Mouse (Mus musculus) effector memory CD4-positive, alpha-beta T cell, adult 5 months (primary cell): ENCODE results near the gene Hist1h2bn. TPM values are rescaled to one million over a fixed set of nuclear protein-coding genes. Genes with fewer than 3 reads are reported as not detected.

Experiments
- polyA plus RNA-seq: library from polyadenylated mRNA; unstranded; fragments of 100-300 nt; shearing (Covaris generic); gene quantifications from one replicate; pipeline ENCODE4 v1.2.1, GENCODE M21; 2017

Hist1h2bn gene
- 1.1 TPM for polyA plus RNA-seq

GRCm38 (mm10) chr13:21753524-21754285, at the start of gene Hist1h2bn, which contains the start of gene Hist1h2ak:
Gene Hist1h2bn, plus strand, starts transcription at chr13:21754123.
Gene Hist1h2ak, minus strand, starts transcription at chr13:21753827.

DNA sequence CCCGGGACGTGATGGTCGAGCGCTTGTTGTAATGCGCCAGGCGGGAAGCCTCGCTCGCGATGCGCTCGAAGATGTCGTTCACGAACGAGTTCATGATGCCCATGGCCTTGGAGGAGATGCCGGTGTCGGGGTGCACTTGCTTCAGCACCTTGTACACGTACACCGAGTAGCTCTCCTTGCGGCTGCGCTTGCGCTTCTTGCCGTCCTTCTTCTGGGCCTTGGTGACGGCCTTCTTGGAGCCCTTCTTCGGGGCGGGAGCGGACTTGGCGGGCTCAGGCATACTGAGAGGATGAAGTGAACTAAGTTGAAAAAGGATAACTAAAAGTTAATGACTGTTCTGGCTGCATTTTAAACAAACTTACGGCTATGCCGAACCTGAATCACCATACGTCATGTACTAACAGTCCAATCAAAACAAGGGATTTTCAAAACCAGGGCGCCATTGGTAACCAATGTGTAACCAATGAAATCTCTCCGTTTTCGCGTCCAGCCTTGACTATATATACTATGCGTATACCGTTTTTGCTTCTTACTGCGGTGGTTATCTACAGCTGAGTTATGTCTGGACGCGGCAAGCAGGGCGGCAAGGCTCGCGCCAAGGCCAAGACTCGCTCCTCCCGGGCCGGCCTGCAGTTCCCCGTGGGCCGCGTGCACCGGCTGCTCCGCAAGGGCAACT, 37.9 kb upstream of the Hist1h2bn start, which contains the start of the genes Hist1h2bl and Hist1h2ai:
Gene Hist1h2bl, minus strand, starts transcription at position 280 of the 676 bp plus-strand sequence.
Gene Hist1h2ai, plus strand, starts transcription at position 559 of the 676 bp plus-strand sequence.

DNA sequence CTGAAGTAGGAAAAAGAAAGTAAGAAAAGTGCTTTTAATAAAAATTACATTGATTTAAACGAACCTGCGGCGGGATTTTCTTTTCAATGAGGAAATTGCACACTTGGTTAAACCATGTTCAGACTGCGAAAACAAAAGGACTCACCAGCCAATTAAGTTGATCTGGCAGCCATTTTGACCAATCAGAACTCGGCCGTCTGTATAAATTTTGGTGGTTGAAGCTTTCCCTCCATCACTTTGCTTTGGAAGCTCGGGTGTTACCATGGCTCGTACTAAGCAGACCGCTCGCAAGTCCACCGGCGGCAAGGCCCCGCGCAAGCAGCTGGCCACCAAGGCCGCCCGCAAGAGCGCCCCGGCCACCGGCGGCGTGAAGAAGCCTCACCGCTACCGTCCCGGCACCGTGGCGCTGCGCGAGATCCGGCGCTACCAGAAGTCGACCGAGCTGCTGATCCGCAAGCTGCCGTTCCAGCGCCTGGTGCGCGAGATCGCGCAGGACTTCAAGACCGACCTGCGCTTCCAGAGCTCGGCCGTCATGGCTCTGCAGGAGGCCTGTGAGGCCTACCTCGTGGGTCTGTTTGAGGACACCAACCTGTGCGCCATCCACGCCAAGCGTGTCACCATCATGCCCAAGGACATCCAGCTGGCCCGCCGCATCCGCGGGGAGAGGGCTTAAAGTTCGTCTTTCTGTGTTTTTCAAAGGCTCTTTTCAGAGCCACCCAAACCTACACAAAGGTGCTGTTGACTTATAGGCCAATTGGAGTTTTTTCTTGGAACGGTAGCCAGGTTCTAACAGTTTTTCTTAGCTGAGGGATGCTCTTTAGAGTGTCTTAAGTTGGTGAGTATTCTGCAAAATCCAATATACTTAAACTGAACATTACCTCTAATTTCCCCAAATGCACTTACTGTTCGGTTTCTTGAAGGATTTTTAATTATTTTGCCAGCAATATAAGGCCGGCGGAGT, 36.2 kb upstream of the Hist1h2bn start, which contains the start of gene Hist1h3h:
Gene Hist1h3h, plus strand, starts transcription at position 263 of the 961 bp plus-strand sequence.

DNA sequence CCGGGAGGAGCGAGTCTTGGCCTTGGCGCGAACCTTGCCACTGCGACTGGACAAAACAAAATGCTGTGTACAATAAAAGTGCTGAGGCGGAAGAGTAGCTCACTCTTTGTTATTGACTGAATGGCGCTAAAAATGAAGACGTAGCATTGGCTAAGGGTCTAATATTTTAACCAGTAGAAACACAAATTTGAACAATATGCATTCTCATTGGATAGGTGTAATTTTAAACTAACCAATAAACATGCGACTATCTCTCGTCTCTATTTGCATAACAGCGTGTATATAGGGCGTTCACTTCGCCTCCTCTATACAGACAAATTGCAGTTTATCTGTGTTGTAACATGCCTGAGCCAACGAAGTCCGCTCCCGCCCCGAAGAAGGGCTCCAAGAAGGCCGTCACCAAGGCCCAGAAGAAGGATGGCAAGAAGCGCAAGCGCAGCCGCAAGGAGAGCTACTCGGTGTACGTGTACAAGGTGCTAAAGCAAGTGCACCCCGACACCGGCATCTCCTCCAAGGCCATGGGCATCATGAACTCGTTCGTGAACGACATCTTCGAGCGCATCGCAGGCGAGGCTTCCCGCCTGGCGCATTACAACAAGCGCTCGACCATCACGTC, 32.1 kb upstream of the Hist1h2bn start, which contains the start of gene Hist1h2bm:
Gene Hist1h2bm, plus strand, starts transcription at position 288 of the 616 bp plus-strand sequence.

DNA sequence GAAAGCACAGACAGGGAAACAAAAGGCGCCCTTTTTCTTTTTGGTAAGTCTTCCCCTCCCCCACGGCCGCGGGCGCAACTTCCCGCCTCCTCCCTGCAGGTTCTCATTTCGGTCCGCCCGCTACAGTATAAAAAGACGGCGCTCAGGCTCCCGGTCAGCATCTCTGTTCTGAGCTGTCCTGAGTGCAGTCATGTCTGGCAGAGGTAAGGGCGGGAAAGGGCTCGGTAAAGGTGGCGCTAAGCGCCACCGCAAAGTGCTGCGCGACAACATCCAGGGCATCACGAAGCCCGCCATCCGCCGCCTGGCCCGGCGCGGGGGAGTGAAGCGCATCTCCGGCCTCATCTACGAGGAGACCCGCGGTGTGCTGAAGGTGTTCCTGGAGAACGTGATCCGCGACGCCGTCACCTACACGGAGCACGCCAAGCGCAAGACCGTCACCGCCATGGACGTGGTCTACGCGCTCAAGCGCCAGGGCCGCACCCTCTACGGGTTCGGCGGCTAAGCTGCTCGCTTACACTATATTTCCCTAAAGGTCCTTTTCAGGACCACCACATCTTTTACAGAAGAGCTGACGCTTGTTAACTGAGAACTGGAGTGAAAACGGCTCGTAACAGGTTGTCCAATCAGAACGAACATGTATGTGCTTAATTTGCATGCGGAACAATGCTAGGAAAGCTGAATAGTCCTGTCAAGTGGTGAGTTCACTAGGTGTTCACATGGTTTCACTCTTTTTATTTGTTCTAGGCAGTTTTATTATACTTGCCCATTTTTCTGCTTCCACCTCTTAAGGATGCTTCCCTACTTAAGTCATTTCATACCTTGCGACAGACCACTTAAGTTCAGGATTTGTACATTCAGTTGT, 18.8 kb upstream of the Hist1h2bn start, which contains the start of gene Hist1h4j:
Gene Hist1h4j, plus strand, starts transcription at position 159 of the 862 bp plus-strand sequence.

GRCm38 (mm10) chr13:21750159-21751017, 3.5 kb upstream of the Hist1h2bn start, which contains the start of gene Hist1h4k:
Gene Hist1h4k, minus strand, starts transcription at chr13:21750505.

DNA sequence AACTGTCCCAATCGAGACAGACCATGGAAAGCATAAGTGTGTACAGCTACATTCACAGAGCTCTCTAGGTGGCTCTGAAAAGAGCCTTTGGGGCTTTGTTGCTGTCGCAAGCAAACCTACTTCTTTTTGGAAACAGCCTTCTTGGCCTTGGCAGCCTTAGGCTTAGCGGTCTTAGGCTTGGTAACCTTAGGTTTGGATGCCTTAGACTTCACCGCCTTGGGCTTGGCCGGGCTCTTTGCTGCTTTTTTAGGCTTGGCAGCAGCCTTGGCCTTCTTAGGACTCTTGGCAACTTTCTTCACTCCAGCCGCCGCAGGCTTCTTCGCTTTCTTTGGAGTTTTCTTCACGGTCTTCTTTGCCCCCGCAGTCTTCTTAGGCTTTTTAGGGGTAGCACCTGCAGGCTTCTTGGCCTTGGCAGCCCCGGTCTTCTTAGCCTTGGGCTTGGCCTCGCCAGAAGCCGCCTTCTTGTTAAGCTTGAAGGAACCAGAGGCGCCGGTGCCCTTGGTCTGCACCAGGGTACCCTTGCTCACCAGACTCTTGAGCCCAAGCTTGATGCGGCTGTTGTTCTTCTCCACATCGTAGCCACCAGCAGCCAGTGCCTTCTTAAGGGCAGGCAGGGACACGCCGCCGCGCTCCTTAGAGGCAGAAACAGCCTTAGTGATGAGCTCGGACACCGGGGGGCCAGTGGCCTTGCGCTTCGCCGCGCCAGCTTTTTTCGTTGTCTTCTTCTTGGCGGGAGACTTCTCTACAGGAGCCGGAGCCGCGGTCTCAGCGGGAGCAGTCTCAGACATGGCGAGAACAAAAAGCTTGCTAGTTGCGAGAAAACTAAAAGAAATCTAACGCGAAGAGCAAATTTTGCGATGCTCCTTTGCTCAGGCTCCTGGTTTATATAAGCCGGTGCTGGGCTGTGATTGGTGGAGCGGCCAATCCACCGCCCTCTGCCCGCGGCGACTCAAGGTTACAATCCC, 26.1 kb downstream of the Hist1h2bn start, which contains the start of gene Hist1h1b:
Gene Hist1h1b, minus strand, starts transcription at position 859 of the 965 bp plus-strand sequence.

DNA sequence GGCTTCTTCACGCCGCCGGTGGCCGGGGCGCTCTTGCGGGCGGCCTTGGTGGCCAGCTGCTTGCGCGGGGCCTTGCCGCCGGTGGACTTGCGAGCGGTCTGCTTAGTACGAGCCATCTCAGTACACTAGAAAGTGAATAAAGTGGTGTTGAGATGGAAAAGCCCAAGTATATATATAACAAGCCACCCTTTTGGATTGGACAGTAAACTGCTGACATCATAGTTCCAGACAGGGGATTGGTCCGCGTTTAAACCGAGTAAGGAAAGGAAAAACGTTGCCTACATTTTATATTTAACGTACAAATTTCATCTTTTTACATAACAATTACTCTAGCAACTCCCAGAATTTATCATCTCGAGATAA, 29.3 kb downstream of the Hist1h2bn start, which contains the start of gene Hist1h3i:
Gene Hist1h3i, minus strand, starts transcription at position 116 of the 363 bp plus-strand sequence.

DNA sequence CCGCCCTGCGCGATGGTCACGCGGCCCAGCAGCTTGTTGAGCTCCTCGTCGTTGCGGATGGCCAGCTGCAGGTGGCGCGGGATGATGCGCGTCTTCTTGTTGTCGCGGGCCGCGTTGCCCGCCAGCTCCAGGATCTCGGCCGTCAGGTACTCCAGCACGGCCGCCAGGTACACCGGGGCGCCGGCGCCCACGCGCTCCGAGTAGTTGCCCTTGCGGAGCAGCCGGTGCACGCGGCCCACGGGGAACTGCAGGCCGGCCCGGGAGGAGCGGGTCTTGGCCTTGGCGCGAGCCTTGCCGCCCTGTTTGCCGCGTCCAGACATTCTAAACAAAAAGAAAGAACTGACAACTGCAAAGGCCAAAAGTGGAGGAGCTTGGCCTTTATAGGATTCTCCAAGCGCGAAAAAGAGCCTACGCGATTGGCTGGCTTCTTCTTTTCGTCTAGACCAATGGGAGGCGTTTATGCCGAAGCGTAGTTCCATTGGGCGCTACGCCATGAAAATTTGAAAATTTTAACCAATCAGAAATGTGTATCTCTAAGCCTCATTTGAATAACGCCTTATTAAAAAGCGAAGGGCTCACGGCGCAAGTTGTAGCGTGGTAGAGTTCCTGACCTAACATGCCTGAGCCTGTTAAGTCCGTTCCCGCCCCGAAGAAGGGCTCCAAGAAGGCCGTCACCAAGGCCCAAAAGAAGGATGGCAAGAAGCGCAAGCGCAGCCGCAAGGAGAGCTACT, 33.1 kb downstream of the Hist1h2bn start, which contains the start of the genes Hist1h2an and Hist1h2bp:
Gene Hist1h2an, minus strand, starts transcription at position 320 of the 731 bp plus-strand sequence.
Gene Hist1h2bp, plus strand, starts transcription at position 563 of the 731 bp plus-strand sequence.

Other genes starting within 250 kb of the Hist1h2bn start
- gene Zkscan8, start 223.0 kb upstream of the Hist1h2bn start, polyA plus RNA-seq, result 3.2 TPM
- gene Olfr1366, start 211.3 kb upstream of the Hist1h2bn start, polyA plus RNA-seq, result not detected
- gene Olfr1535, start 194.2 kb upstream of the Hist1h2bn start, polyA plus RNA-seq, result not detected
- not detected for gene Olfr1364, start 172.4 kb upstream of the Hist1h2bn start, polyA plus RNA-seq
- gene Olfr1362, start 140.1 kb upstream of the Hist1h2bn start, polyA plus RNA-seq, result not detected
- not detected for gene Olfr11, start 111.6 kb upstream of the Hist1h2bn start, polyA plus RNA-seq
- not detected for gene Olfr1361, start 90.7 kb upstream of the Hist1h2bn start, polyA plus RNA-seq
- gene Olfr1360, start 76.7 kb upstream of the Hist1h2bn start, polyA plus RNA-seq, result not detected
- not detected for gene Olfr1359, start 56.0 kb upstream of the Hist1h2bn start, polyA plus RNA-seq
- not detected for gene Hist1h2bl, start 38.0 kb upstream of the Hist1h2bn start, polyA plus RNA-seq
- gene Hist1h2ai, start 37.7 kb upstream of the Hist1h2bn start, polyA plus RNA-seq, result not detected
- not detected for gene Hist1h3h, start 36.5 kb upstream of the Hist1h2bn start, polyA plus RNA-seq
- gene Hist1h2bm, start 32.1 kb upstream of the Hist1h2bn start, polyA plus RNA-seq, result not detected
- not detected for gene Hist1h4j, start 19.1 kb upstream of the Hist1h2bn start, polyA plus RNA-seq
- not detected for gene Hist1h4k, start 3.6 kb upstream of the Hist1h2bn start, polyA plus RNA-seq
- not detected for gene Hist1h2ak, start 296 bp upstream of the Hist1h2bn start, polyA plus RNA-seq
- 0.70 TPM for gene Hist1h1b, start 26.5 kb downstream of the Hist1h2bn start, polyA plus RNA-seq
- gene Hist1h3i, start 29.2 kb downstream of the Hist1h2bn start, polyA plus RNA-seq, result 2.5 TPM
- not detected for gene Hist1h2an, start 33.1 kb downstream of the Hist1h2bn start, polyA plus RNA-seq
- gene Hist1h2bp, start 33.3 kb downstream of the Hist1h2bn start, polyA plus RNA-seq, result not detected
- 4.2 TPM for gene Hist1h2bq, start 56.1 kb downstream of the Hist1h2bn start, polyA plus RNA-seq
- 3.7 TPM for gene Hist1h2ao, start 56.3 kb downstream of the Hist1h2bn start, polyA plus RNA-seq
- gene Hist1h4m, start 57.6 kb downstream of the Hist1h2bn start, polyA plus RNA-seq, result 31.4 TPM
- gene Hist1h4n, start 78.1 kb downstream of the Hist1h2bn start, polyA plus RNA-seq, result 21.6 TPM
- 37.5 TPM for gene Hist1h2ap, start 79.4 kb downstream of the Hist1h2bn start, polyA plus RNA-seq
- 3.9 TPM for gene Hist1h2br, start 79.6 kb downstream of the Hist1h2bn start, polyA plus RNA-seq
- 0.39 TPM for gene Zfp184, start 191.0 kb downstream of the Hist1h2bn start, polyA plus RNA-seq
- gene Pom121l2, start 227.1 kb downstream of the Hist1h2bn start, polyA plus RNA-seq, result not detected